Mouse (Mus musculus) kidney, adult 18-20 months (tissue): ENCODE measurements around the gene Nlrc5.

Source experiments
- DNase-seq: peaks from one replicate; pipeline ENCODE4 v3.0.0; 2021

Nlrc5 gene

GRCm38 (mm10) chr8:94472741-94473140 lies 38.6 kb downstream of the Nlrc5 start:
- no peak for DNase-seq

GRCm38 (mm10) chr8:94473431-94473830 lies 39.3 kb downstream of the Nlrc5 start:
- DNase-seq: no peak

- no peak for DNase-seq
These were observed 41.6 kb downstream of the Nlrc5 start for GRCm38 (mm10) chr8:94475786-94476185.

DNA sequence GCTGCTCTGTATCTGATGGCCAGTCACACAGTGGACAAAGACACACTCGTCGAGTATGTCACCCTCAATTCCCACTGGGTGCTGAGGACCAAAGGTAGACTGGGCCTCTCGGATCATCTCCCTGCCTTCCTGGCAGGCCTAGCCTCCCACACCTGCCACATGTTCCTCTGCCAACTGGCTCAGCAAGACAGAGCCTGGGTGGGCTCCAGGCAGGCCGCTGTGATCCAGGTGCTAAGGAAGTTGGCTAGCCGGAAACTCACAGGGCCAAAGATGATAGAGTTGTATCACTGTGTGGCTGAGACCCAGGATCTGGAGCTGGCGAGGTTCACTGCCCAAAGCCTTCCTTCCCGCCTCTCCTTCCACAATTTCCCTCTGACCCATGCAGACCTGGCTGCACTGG lies 42.7 kb downstream of the Nlrc5 start:
- DNase-seq: no peak

GRCm38 (mm10) chr8:94482051-94482450 lies 47.9 kb downstream of the Nlrc5 start:
- no peak for DNase-seq

DNA sequence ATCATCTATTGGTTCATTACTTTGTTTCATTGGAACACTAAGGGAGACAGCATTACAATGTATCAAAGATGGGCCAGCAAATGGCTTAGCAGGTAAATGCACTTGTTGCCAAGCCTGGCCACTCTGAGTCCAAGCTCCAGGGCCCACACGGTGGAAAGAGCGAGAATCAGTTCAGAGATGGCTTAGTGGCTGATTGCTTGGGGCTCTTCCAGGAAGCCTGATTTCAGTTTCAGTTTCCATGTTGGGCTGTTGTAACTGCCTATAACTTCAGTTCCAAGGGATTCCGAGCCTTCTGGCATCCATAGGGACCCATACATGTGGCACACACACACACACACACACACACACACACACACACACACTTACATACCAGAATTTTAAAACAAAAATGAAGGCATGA lies 51.1 kb downstream of the Nlrc5 start:
- no peak for DNase-seq

- peak; percentile 66 for DNase-seq
These were observed 51.7 kb downstream of the Nlrc5 start for GRCm38 (mm10) chr8:94485882-94486281.

DNA sequence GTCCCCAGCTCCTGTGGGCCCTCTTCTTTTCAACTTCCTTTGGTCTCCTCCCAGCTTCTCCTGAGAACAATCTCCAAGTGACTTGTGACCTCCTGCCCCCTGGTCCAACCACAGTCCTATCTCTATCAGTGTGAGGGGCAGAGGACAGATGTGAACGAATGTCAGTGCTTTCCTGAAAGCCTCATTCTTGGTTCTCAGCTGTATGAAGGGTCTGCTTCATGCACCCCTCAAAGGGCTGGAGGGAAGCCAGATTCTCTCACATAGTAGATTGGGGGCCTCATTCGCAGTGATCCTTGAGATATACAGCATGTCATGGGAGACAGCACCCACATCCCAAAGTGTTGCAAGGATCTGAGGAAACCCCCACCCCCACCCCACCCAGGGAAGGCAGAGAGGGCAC lies 53.9 kb downstream of the Nlrc5 start:
- no peak for DNase-seq

DNA sequence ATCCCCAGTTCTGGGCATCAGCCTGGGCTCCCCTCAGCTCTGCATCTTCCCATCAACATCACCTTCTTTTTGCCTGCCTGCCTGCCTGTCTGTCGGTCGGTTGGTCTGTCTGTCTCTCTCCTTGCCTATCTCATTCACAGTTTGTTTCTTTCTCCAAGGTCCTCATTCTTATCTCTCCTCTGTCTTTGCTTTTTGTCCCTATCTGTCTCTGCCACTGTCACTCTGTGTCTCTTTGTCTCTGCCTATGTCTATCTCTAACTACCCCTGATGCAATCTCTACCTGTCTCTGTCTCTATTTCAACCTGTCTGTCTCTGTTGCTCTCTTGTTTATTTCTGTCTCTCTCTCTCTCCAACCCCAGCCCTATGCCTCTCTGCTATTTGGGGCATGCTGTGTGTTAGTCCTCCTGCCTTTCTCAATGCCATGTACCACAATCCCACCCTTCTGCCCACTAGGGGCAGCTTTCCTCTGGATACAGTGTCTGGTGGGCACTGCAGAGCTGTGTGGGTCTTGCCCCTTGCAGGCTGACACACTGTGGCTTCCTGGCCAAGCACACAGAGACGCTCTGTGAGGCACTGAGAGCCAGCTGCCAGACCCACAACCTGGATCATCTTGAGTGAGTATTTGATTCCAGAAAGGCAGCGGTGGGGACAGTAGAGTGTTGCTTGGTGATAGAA lies 55.8 kb downstream of the Nlrc5 start:
- no peak for DNase-seq

GRCm38 (mm10) chr8:94492021-94492681 lies 58.0 kb downstream of the Nlrc5 start:
- DNase-seq: peak; percentile 85

- DNase-seq: no peak
These were observed 59.1 kb downstream of the Nlrc5 start for GRCm38 (mm10) chr8:94493240-94493639.

DNA sequence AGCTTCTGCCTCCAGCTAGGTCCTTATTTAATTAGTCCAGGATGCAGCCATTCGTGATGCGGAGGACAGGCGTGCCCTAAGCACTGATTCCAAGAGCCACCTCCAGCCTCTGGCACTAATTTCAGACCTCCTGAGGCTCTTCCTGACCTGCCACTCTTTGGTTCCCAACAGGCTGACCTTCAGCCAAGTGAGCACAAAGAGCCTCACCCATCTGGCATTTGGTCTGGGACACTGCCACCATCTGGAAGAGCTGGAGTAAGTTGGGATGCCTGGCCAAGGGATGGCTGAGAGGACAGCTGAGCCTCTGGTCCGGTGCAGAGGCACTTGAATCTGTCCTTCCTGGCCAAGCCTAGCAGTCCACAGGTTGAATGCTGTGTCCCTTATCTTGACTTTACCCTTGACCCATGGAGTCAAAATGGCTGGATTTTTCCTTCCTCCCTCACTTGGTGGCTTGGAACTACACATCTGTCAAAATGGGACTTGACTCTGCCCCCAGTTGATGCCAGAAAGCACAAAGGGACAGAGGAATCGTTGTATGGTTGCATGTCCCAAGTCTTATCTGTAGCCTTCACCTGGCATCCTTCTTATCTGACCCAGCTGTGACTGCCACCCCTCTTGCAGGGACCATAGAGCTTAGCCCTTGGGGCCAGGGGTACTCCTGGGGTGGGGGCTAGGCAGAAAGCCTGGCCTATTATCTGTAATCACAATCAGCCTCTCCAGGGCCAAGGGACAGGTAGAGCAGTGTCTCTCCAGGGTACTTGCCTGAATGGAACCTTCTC lies 81.5 kb downstream of the Nlrc5 start:
- no peak for DNase-seq

GRCm38 (mm10) chr8:94516209-94516593 lies 82.0 kb downstream of the Nlrc5 start:
- DNase-seq: no peak

DNA sequence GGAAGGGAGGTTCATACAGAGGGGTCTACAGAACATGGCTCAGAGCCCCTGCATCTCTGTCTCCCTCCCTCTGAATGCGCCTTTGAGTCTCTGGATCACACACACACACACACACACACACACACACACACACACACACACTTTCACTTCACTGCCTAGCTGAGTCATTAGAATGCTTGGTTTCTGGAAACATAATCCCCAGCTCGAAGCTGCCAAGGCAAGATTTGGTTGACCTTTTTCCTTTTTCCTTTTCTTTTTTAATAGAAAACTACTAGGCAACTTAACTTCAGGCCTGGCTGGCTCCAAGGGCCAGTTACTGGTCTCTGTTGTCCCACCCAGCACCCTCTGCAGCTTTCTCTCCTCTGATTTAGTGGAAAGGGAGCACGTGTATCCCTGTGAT lies 82.6 kb downstream of the Nlrc5 start:
- no peak for DNase-seq

GRCm38 (mm10) chr8:94518331-94518730 lies 84.2 kb downstream of the Nlrc5 start:
- DNase-seq: no peak

DNA sequence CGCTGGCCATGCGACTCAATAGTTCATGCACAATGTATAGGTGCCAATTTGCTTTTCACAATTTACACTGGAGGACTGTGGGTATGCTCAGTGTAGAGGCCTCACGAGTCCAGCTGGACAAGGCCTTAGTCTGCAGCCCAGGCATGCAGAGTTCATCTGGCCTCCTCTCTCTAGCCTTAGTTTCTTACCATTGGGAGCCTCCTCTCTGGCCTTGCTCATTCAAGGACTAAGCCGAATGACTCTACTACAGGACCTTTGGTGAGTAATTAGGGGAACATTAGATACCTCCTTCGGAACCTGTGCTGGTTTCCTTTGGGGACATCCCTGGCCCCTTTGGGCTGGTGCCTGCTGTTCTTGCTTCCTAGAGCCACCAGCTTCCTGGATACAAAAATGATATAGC lies 84.9 kb downstream of the Nlrc5 start:
- DNase-seq: no peak

- no peak for DNase-seq
These were observed 87.3 kb downstream of the Nlrc5 start for GRCm38 (mm10) chr8:94521481-94521880.

GRCm38 (mm10) chr8:94522482-94522881 lies 88.3 kb downstream of the Nlrc5 start:
- DNase-seq: no peak

GRCm38 (mm10) chr8:94524554-94524953 lies 90.4 kb downstream of the Nlrc5 start:
- DNase-seq: no peak

- no peak for DNase-seq
These were observed 93.0 kb downstream of the Nlrc5 start for GRCm38 (mm10) chr8:94527178-94527577.

- DNase-seq: peak; percentile 76
These were observed 94.1 kb downstream of the Nlrc5 start for GRCm38 (mm10) chr8:94528245-94528644.

- no peak for DNase-seq
These were observed 95.7 kb downstream of the Nlrc5 start for GRCm38 (mm10) chr8:94529875-94530274.

- no peak for DNase-seq
These were observed 96.5 kb downstream of the Nlrc5 start for GRCm38 (mm10) chr8:94530643-94531042.

DNA sequence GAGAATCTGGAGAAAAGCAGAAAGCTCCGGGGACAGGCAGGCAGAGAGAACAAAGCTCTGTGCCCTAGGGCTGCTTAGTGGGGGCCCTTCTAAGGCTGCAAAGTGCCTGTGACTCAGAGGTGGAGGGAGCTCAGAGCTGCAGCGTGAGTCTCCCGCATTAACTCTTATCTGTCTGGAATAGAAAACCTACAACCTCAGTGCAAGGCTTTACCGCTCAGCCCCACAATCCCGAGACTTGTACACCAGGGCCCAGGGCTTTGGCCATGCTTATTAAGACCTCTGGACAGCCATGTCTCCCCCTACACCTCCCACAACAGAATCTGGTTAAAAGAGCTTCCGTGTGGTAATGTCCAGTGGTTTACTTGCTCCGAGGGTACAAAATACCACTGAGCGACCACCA lies 97.8 kb downstream of the Nlrc5 start:
- DNase-seq: no peak
